Mouse (Mus musculus) testis, adult 2 months (tissue): ENCODE data around the gene Dpep1.

ENCODE experiments used
- CTCF ChIP-seq: fragments of 200-500 bp; IDR thresholded peaks from 2 replicates; pipeline ENCODE4 v1.5.1; 2012; ENCODE audit warnings: low read depth, mild to moderate bottlenecking, inconsistent platforms, low read length, moderate library complexity; ENCODE audit not compliant: control insufficient read depth, insufficient read depth, insufficient replicate concordance
- POLR2A ChIP-seq: fragments of 200-500 bp; IDR thresholded peaks from 2 replicates; pipeline ENCODE4 v1.6.1; 2012; ENCODE audit warnings: low read depth, mild to moderate bottlenecking, inconsistent platforms, low read length, moderate library complexity; ENCODE audit not compliant: control insufficient read depth

DNA sequence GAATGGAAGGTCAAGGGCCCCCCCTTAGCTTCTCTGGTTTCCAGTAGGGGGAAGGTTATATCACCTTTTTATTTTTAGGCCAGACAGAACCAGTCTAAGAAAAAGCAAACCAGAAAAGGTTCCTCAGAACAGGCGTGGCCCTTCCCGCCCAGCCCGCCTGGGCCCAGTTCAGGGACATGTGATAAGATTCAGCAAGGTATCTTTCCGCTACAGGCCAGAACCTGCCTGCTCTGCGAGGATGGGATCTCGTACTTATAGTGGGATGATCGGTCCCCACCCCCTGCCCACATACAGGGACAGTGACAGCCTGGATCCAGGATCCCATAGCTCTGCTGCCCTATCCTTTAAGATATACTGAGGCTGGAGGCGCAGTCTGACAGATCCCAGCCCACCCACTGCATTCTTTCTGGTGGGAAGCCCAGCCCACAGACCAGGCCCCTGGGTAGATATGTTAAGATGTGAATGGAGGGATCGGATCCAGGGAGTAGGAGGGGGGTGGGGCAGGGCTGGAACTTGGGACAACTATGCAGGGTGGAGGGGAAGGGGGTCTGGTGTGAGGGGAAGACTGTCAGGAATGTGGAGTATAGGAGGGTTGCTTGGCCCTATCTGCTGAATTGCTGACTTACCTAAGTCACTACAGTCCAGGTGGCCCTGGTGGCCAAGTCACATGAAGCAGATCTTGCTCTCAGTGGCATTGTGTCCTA, 29.8 kb upstream of the Dpep1 start:
- TF ChIP-seq CTCF (no peak), POLR2A (no peak)
